Mouse (Mus musculus): ENCODE data around the gene Ptgfrn. TPM values are rescaled to one million over a fixed set of nuclear protein-coding genes. Genes with fewer than 3 reads are reported as not detected.
A peak's percentile ranks its signal among the peaks of the same experiment; 100 is the strongest.

Gene Ptgfrn
- total RNA-seq, 2 experiments from 2014 or later = 11.7 to 14.0 TPM

GRCm38 (mm10) chr3:101086584-101087445 is 23.3 kb downstream of the Ptgfrn start:
- intact Hi-C loops (cut with DNase I) = no loop called here
- no peak for DNase-seq

DNA sequence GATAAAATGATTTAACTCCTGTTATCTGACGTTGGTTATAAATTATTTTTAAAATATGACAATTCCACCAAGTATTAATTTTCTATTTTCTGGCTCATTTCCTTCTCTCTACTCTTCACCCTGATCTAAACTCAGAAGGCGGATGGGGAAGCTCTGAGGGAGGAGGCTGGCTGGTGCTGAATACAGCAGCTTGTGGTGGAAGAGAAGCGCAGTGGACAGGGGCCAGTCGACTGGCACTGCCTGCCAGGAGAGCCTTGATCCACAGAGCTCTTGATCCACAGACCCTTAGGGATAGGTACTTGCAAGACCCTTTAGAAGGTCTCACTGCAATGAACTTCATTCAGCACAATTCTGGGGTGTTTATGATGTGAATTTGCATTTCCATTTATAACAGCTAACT is 29.2 kb downstream of the Ptgfrn start:
- no peak for DNase-seq
- intact Hi-C loops (cut with DNase I) = no loop called here

GRCm38 (mm10) chr3:101078344-101078743 is 31.7 kb downstream of the Ptgfrn start:
- peak in 1 of 2 experiments; percentile 45 for DNase-seq
- intact Hi-C loops (cut with DNase I) = no loop called here

- no peak for DNase-seq
- intact Hi-C loops (cut with DNase I) = no loop called here
Measured at GRCm38 (mm10) chr3:101077710-101078100, 32.4 kb downstream of the Ptgfrn start.

GRCm38 (mm10) chr3:101076966-101077709 is 32.9 kb downstream of the Ptgfrn start:
- intact Hi-C loops (cut with DNase I) = no loop called here
- no peak for DNase-seq

- intact Hi-C loops (cut with DNase I) = no loop called here
- no peak for DNase-seq
Measured at GRCm38 (mm10) chr3:101075866-101076265, 34.2 kb downstream of the Ptgfrn start.

GRCm38 (mm10) chr3:101073384-101073783 is 36.7 kb downstream of the Ptgfrn start:
- intact Hi-C loops (cut with DNase I) = no loop called here
- DNase-seq = no peak

GRCm38 (mm10) chr3:101072506-101073215 is 37.4 kb downstream of the Ptgfrn start:
- intact Hi-C loops (cut with DNase I) = no loop called here
- DNase-seq = no peak

DNA sequence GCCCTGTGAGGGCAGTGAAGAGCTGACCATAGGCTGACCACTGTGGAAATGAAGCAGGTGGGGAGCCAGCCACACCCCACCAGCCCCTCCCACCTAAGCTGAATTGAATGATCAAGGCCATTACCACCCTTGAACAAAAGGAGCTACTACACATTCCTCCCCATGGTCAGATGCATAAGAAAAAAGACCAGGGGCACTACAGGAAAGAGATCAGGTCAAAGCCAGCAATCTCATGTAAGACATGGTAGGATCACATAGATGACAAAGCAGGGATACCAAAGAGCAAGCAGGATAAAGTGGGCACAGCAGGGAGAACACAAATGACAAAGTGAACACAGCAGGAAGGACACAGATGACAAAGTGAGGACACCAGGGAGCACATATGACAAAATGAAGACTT is 38.5 kb downstream of the Ptgfrn start:
- intact Hi-C loops (cut with DNase I) = no loop called here
- DNase-seq = no peak

DNA sequence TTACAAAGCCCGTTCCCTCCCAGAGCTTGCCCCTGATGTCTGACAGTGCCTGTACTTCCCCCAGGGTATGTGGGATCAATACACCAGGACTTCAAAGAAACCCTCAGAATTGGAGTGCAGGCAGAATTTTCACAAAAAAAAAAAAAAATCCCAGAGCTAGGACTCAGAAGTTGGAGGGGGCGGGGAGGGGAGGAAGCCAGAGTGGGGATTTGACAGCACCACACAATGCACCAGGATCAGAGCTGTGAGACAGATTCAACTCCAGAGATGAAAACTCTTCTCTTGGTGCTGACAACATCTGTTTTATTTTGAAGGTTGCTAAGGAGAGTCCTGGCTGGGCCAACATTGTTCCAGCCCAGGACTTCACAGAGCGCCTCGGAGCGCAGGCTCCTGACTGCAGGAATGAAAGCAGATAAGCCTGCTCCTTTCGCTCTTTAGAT is 39.3 kb downstream of the Ptgfrn start:
- DNase-seq = no peak
- intact Hi-C loops (cut with DNase I) = no loop called here

GRCm38 (mm10) chr3:101070230-101070795 is 39.8 kb downstream of the Ptgfrn start:
- peak; percentile 54 to 75 for DNase-seq
- intact Hi-C loops (cut with DNase I) = no loop called here

GRCm38 (mm10) chr3:101068701-101069100 is 41.4 kb downstream of the Ptgfrn start:
- intact Hi-C loops (cut with DNase I) = no loop called here
- no peak for DNase-seq

- DNase-seq = no peak
- intact Hi-C loops (cut with DNase I) = no loop called here
Measured at GRCm38 (mm10) chr3:101066175-101066574, 43.9 kb downstream of the Ptgfrn start.

DNA sequence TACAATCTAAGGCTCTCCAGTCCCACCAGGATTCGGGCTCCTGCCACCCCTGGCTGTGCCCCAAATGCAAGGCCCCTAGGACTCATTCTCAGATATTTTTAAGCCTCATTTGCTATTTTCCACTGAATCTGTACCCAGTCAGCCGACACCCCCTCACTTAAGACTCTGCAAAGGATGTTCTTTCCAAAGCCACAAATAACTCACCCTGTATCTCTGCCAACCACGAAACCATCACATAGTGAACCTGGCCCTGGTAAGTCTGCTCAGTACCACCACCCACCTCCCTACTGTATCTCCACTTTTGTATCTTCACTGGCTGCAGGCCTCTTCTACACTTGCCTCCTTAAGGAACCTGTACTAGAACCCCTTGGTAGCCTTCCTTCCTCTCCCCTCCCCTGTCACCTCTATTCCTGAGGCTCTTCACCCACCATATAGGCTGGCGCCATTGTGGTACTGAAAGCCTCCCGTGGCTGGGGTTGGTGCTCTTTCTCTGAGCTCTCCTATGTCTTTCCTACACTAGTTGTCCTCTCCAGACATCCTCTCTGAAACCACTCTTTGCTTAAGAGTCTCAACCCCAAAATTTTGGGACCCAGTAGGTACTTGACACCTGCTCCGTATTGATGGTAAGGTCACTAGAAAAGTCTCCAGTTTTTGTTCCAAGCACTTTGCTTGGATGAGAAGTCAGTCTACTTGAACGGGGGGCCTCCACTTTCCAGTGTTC is 48.1 kb downstream of the Ptgfrn start:
- no peak for DNase-seq
- intact Hi-C loops (cut with DNase I) = no loop called here

DNA sequence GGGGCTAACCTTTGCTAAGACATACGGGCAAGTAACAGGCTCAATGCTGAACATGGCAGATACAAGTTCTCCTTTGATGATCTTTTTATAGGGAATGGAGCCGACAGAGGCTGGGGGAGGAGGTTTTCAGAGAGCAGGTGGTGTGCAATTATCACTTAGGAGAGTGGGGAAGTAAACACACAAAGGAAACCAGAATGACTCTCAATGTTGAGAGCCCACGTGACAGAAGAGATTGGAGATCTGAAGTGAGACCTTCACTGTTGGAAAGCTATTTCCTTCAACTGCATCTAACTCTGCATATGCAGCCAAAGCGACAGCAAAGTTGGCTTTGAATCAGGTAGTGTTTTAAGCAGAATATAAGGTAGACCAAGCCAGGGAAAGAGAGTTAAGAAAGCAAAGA is 50.9 kb downstream of the Ptgfrn start:
- intact Hi-C loops (cut with DNase I) = no loop called here
- DNase-seq = no peak

- DNase-seq = no peak
- intact Hi-C loops (cut with DNase I) = no loop called here
Measured at GRCm38 (mm10) chr3:101058203-101058602, 51.9 kb downstream of the Ptgfrn start.

DNA sequence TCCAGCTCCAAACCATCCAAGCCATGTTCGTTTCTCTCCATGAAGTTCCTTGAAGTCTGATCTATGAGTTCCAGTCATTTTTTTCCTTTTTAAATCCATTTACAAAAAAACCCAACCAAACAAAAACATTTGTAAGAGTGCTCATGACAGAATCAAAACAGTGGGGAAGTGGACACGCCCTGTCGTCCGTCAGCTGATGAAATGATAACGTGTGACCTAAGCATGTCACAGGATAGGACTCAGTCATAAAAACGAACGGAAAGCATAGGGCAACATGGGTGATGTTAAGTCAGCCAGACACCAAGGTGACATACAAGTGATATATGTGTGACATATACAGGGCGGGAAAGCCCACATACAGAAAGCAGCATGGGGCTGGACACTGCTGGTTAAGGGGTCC is 54.9 kb downstream of the Ptgfrn start:
- intact Hi-C loops (cut with DNase I) = no loop called here
- DNase-seq = no peak

- no peak for DNase-seq
- intact Hi-C loops (cut with DNase I) = no loop called here
Measured at GRCm38 (mm10) chr3:101051601-101052000, 58.5 kb downstream of the Ptgfrn start.

DNA sequence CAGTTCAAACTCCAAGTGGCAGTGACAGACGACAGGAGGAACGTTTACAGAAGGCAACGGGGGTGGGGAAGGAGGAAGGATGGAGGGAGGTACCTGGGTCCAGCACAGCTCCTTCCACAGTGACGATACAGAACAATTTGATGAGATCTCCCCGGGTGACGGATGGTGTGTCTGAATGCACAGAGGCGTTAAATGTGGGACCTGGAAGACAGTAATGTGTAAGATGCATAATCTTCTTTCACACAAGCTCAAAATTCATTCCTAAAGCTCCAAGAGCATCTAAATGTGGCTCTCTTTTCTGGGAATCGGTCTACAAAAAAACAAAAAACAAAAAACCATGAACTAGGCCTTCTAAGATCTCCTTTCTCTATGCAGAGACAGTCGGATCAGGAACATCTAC is 60.1 kb downstream of the Ptgfrn start:
- DNase-seq = no peak
- intact Hi-C loops (cut with DNase I) = no loop called here

- intact Hi-C loops (cut with DNase I) = no loop called here
- DNase-seq = no peak
Measured at GRCm38 (mm10) chr3:101048781-101049180, 61.3 kb downstream of the Ptgfrn start.
